Mouse (Mus musculus): ENCODE results near the gene Bcl2l14.

- no peak for TF ChIP-seq MYOD1 (IDR thresholded peaks at IDR 0.05; ENCODE audit: control insufficient read depth, insufficient read length, low read depth)
- no peak for TF ChIP-seq CTCF (IDR thresholded peaks at IDR 0.05; ENCODE audit: control insufficient read depth, insufficient read depth, insufficient read length)
- no peak for TF ChIP-seq USF1 (IDR thresholded peaks at IDR 0.05; ENCODE audit: low read depth)
Measured at GRCm38 (mm10) chr6:134390837-134391236, 5.3 kb upstream of the Bcl2l14 start.
